Mouse (Mus musculus): Measurements from ENCODE around the gene Atg5.

DNA sequence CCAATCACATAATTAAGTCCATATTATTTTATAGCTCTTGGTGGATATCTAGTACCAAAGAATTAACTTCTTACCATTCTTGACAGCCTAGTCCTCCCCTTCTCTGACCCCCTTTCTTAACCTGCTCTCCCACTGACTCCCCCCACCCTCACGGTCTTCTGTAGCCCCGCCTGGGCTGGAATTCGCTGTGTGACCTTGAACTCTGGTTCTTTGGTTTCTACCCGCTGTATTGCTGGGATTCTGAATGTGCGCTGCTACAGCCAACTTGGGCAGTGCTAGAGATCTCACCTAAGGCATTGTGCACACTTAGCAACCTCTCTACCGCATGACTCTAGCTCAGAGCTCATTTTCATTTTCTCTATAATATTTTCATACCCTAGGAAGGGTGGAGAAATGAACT lies 90.7 kb downstream of the Atg5 start:
- TF ChIP-seq EP300 (IDR thresholded peaks at IDR 0.05; ENCODE audit: insufficient read depth, low read depth, low read length) (no peak), CTCF (IDR thresholded peaks at IDR 0.05; ENCODE audit: low read depth, low read length) (no peak), POLR2A (IDR thresholded peaks at IDR 0.05; ENCODE audit: insufficient read depth, low read length) (no peak)

Data from ES-Bruce4 (cell line).